Mouse (Mus musculus) left cerebral cortex, postnatal 14 days (tissue): ENCODE measurements around the gene Mta1. TPM values are rescaled to one million over a fixed set of nuclear protein-coding genes. Genes with fewer than 3 reads are reported as not detected.

Experiments used
- DNase-seq, 2 experiments: peaks; one replicate each; pipeline ENCODE4 v3.0.0; 2021 to 2022; ENCODE audit warnings: low spot score in 2 of 2, mixed read lengths in 1 of 2
- intact Hi-C: fragments of 180-260 bp; cut with DNase I; formaldehyde crosslinking; loops from one replicate; pipeline ENCODE4 v1.15.1; 2025
- total RNA-seq, 2 experiments: library from RNA; stranded (reverse); gene quantifications; 2 replicates each; pipeline ENCODE4 v1.2.3; 2021

Mta1 gene
- total RNA-seq, 2 experiments from 2014 or later = 92.7 to 95.9 TPM

DNA sequence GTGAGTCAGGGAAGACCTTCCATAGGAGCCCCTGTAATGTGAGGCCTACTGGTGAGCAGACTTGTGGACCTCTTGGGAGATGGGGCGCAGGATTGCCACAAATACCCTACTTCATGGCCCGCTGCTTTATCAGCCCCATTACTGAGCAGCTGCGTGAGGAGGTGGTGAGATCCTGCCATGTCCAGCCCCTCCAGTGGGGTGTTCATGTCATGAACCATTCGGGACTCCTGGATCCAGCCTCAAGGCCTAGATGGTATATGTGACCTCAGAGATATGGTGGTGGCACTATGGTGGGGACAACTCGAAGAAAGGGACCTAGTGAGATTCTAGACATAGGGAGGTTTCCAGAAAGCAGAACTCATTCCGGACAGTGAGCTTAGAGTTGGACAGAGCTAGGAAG, 9.0 kb upstream of the Mta1 start:
- no peak for DNase-seq
- intact Hi-C loops = no loop called here

GRCm38 (mm10) chr12:113090053-113090452, 8.0 kb upstream of the Mta1 start:
- intact Hi-C loops = no loop called here

DNA sequence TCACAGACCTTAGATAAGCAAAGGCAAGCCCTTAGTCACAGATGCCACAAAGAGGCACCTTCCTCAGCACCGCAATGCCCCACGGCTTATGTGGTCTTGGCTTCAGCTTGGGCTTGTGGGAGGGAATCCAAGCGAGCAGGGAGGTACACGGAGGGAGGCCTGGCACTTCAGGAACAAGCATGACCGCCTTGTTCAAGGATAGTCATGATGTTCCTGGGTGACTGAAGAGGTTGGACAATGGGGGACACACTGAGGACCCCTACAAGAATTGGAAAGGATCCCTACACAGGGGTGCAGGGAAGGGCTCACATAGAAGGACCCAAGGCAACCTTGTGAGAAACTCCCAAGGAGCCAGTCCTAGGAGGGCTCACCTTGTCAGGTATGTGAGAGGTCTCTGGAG, 1.0 kb upstream of the Mta1 start:
- intact Hi-C loops = no loop called here
- DNase-seq = no peak

More at GRCm38 (mm10) chr12:113090053-113090452, 8.0 kb upstream of the Mta1 start:
- no peak for DNase-seq

GRCm38 (mm10) chr12:113098530-113099151, 563 bp downstream of the Mta1 start:
- intact Hi-C loops = no loop called here
- no peak for DNase-seq

- no peak for DNase-seq
- intact Hi-C loops = loop anchor here (5.0 kb wide), 1 partner anchor 92 kb away; no protein-coding TSS in a partner anchor
These were observed 1.6 kb downstream of the Mta1 start for GRCm38 (mm10) chr12:113099470-113100237.

DNA sequence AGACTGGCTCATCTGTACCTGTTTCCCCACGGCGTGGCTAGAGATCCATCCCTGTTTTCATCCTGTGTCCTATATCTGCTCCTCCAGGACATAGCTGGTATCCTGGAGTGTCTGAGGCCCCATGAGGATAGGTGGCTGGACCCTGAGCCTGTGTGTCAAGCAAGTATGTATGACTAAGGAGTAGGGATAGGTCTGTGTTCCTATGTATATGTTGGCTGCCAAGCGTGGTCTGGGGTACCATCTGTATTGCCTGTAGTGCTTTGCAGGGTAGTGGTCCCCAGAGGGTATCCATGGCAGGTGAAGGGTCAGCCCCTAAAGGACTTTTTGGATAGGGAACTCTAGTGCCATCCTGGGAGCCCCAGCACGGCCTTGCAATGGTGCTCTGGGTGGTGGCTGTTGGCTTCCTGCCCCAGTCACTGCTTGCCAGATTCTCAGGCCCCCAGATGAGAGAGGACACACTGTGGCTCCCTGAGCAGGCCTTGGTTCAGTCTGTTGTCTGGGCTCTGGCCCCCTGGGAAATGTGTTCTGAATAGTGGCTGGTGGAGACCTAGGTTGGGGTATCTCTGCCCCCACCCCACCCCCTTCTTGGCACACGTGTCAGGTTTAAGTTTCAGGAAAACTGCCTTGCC, 2.5 kb downstream of the Mta1 start:
- intact Hi-C loops = loop anchor here (5.0 kb wide), 1 partner anchor 93 kb away; no protein-coding TSS in a partner anchor
- DNase-seq = no peak

DNA sequence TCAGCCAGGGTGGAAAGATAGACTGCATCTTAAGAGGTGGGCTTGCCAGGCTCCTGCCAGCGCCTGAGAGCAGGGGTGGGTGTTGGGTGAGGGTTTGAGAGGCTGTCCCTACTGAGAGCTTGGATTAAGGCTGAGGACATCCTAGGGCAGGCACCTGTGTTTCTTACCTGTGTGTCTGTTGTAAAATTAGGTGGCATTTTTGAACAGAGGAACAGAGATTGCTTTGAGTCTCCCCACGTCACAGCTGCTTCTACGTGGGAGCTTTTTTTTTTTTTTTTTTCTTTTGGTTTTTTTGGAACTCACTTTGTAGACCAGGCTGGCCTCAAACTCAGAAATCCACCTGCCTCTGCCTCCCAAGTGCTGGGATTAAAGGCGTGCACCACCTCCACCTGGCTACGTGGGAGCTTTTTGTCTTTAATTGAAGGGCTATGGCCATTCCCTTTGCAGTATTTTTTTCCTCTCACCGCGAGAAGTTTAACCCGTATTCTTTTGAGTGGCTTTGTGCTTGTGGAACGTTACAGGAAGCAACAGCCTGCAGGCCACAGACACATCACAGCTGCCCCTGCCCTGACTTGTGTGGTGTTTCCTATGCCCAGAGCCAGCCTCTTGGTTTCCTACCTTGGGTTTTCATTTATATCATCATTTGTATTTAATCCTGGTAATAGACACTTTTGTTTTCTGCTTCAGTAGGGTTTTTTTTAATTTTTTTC, 3.3 kb downstream of the Mta1 start:
- intact Hi-C loops = loop anchor here (5.0 kb wide), 1 partner anchor 94 kb away; no protein-coding TSS in a partner anchor
- DNase-seq = no peak

DNA sequence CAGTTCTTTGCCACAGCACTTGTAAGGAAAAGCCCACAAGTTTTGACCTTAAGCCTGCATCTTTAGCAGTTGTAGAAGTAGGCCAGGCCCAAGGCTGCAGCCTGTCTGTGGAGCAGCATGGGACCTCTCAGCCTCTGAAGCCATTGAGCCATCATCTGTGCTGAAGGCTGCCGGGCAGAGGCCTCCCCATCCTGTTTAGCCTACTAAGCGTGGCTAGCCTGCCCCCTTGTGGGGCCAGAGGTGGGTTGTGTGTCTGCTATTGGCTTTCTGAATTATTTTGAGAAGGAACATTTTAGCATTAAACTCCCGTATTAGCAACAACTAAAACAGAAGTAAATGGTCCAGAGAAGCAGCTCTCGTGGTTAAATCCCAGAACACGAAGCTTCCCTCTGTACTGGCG, 4.4 kb downstream of the Mta1 start:
- DNase-seq = peak; percentile 68 to 72
- intact Hi-C loops = loop anchor here (5.0 kb wide), 1 partner anchor 95 kb away; no protein-coding TSS in a partner anchor

- intact Hi-C loops = loop anchor here (5.0 kb wide), 1 partner anchor 97 kb away; no protein-coding TSS in a partner anchor
These were observed 5.9 kb downstream of the Mta1 start for GRCm38 (mm10) chr12:113103846-113104451.

DNA sequence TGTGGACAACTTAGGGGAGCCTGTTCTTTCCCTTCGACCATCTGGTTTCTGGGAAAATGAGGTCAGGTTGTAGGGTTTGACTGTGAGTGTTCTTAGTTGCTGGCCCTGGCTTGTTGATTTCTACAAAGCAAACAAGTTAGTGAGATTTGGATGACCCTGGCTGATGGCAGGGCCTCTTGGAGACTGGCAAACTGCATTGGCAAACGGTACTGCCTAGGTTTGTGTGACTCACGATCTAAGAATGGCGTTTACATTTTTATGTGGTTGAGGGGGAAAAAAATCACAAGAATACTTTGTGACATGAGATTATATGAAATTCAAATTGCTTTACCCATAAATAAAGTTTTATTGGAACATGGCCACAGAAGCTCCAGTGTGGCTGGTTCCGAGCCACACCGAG, 8.3 kb downstream of the Mta1 start:
- intact Hi-C loops = no loop called here
- no peak for DNase-seq

More at GRCm38 (mm10) chr12:113103846-113104451, 5.9 kb downstream of the Mta1 start:
- DNase-seq = no peak

DNA sequence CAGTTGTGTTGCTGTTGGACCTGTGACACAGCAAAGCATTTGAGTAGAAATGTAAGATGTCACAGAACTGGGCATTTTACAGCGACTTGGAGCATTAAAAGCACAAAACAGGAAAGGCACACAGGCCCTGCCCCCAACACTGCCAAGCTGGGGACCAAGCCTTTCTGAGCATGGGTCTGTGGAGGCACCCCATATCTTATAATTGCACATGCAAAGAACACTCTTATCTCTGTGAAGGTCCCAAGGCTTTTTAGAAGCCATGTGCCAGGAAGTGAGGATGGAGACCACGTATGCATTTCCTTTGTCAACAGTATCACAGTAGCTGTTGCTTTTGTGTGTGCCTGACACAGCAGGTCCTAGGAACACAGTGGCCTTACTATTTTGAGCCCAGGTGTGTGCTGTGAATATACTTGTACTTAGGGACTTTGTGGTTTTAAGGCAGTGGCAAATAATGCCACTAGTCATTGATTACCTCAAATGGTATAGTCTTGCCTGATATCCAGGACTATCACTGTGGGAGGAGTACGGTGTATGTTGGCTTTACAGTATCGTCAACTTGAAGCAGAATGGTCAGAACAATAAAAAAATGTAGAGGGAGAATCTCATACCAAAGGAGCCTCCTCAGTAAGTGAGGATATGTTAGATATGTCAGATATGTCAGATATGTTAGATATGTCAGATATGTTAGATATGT, 9.5 kb downstream of the Mta1 start:
- no peak for DNase-seq
- intact Hi-C loops = no loop called here

- intact Hi-C loops = no loop called here
- no peak for DNase-seq
These were observed 10.6 kb downstream of the Mta1 start for GRCm38 (mm10) chr12:113108528-113109283.

- no peak for DNase-seq
These were observed 11.7 kb downstream of the Mta1 start for GRCm38 (mm10) chr12:113109801-113110200.

GRCm38 (mm10) chr12:113114141-113114540, 16.1 kb downstream of the Mta1 start:
- DNase-seq = no peak
- intact Hi-C loops = no loop called here

More at GRCm38 (mm10) chr12:113109801-113110200, 11.7 kb downstream of the Mta1 start:
- intact Hi-C loops = no loop called here

DNA sequence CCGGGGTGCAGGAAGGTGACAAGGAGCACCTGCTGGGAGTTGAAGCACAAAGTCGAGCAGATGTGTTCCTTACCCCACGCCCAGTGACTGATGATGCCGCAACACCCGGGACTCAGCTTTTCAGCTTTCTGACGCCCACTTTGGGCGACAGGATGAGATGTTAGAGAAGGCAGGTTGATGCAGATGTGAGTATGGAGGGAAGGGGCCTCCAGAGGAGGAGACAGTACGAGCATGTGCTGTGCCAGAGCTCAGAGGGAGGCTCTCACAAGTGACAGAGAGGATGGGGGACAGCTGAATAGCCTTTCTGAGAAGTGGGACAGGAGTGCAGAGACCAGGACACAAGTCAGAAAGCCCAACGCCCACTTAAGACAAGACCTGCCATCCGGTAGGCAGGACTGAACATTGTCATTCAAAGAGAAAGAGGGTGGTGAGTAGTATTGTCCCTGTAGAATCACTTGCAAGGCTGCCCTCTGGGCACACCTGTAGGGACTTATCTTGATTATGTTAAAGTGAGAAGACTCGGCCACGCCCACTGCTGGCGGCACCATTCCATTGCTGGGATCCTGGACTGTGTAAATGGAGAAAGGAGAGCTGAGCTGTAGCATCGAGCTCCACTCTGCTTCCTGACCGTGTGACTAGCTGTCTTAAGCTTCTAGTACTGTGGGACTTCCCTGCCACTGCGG, 16.9 kb downstream of the Mta1 start:
- no peak for DNase-seq
- intact Hi-C loops = no loop called here

DNA sequence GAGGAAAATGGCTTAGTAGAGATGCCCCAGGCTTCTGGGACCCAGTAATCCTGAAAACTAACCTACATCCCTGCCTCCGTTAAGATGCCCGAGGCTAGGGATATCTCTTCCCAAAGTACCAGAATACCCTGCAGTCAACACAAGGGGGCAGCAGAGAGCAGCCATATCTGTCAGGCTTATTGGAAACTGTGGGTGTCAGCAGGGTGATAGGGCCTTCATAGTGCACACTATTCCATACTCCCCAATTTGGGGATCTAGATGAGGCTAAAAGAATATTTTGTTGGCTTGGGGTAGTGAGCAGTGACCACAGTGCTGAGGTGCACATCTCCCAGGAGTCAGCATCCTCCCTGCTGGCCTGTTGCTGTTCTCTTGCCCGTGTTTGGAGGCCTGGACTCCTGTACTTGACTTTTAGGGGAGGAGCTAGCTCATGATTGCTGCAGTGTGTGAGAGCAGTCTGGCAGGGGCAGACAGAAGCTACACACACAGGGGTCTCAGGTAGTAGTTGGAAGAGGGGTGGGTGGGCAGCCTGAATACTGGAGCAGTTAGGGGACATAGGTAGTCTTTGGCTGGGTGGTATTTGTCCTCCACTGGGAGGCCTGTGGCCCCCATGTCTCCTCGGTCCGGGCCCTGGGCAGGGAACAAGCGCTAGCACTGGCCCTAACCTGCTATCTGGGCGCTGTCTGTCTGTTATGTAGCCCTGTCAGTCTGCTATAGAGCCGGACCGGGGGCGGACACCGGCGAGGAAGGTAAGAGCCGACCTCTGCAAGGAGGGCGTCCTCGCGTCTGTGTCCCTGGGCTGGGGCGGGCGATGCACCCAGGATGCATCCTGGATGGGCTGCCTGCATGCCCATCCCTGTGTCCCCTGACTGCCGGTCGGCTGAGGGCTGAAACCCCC, 21.7 kb downstream of the Mta1 start:
- intact Hi-C loops = no loop called here
- peak; percentile 82 to 85 for DNase-seq
